Comparison of ENCODE assay signal across 8 mouse cellular contexts in genomic region chr5:137748130-137748770, GRCm38 (mm10). TPM values are rescaled to one million over a fixed set of nuclear protein-coding genes. Genes with fewer than 3 reads are reported as not detected.
DNase-seq lines count a peak whose midpoint lies in the region; ATAC-seq lines count a peak whose summit lies in the region.

No protein-coding gene starts in this region.

- H3K9ac ChIP-seq in embryonic facial prominence, embryonic 12.5 days: peak overlapping the region; percentile 41; the same call in 1 of the 2 replicates
- peak overlapping the region; percentile 87 for H3K9ac ChIP-seq in hindbrain, embryonic 13.5 days
- H3K9ac ChIP-seq in liver, embryonic 12.5 days: peak overlapping the region; percentile 96
- peak overlapping the region; percentile 72 for H3K9ac ChIP-seq in neural tube, embryonic 13.5 days

- peaks cover 22% of the 10 kb centered on the region for H3K4me1 ChIP-seq in embryonic facial prominence, embryonic 12.5 days
- peaks cover 39% of the 10 kb centered on the region for H3K4me1 ChIP-seq in hindbrain, embryonic 13.5 days (replicated peaks)
- H3K4me1 ChIP-seq in liver, embryonic 12.5 days: peaks cover 64% of the 10 kb centered on the region
- peaks cover 45% of the 10 kb centered on the region for H3K4me1 ChIP-seq in neural tube, embryonic 13.5 days (replicated peaks)

- H3K9me3 ChIP-seq in embryonic facial prominence, embryonic 12.5 days: no peaks in the 10 kb centered on the region
- H3K9me3 ChIP-seq in hindbrain, embryonic 13.5 days: no peaks in the 10 kb centered on the region
- H3K9me3 ChIP-seq in liver, embryonic 12.5 days (replicated peaks): no peaks in the 10 kb centered on the region
- no peaks in the 10 kb centered on the region for H3K9me3 ChIP-seq in neural tube, embryonic 13.5 days

- WGBS in embryonic facial prominence, embryonic 12.5 days: 25% methylated on average over 5 of the region's 5 CpGs
- WGBS in hindbrain, embryonic 13.5 days: 47% methylated on average over 5 of the region's 5 CpGs
- 21% methylated on average over 5 of the region's 5 CpGs for WGBS in liver, embryonic 12.5 days (ENCODE audit: insufficient replicate concordance)
- 25% methylated on average over 5 of the region's 5 CpGs for WGBS in neural tube, embryonic 13.5 days

- H3K27me3 ChIP-seq in embryonic facial prominence, embryonic 12.5 days: no peaks in the 10 kb centered on the region
- no peaks in the 10 kb centered on the region for H3K27me3 ChIP-seq in hindbrain, embryonic 13.5 days
- H3K27me3 ChIP-seq in liver, embryonic 12.5 days (replicated peaks): no peaks in the 10 kb centered on the region
- no peaks in the 10 kb centered on the region for H3K27me3 ChIP-seq in neural tube, embryonic 13.5 days

- H3K36me3 ChIP-seq in embryonic facial prominence, embryonic 12.5 days: peaks cover 26% of the 10 kb centered on the region
- H3K36me3 ChIP-seq in hindbrain, embryonic 13.5 days: peaks cover 30% of the 10 kb centered on the region
- H3K36me3 ChIP-seq in liver, embryonic 12.5 days: peaks cover 39% of the 10 kb centered on the region
- peaks cover 23% of the 10 kb centered on the region for H3K36me3 ChIP-seq in neural tube, embryonic 13.5 days

- peak overlapping the region; percentile 95 for H3K27ac ChIP-seq in embryonic facial prominence, embryonic 12.5 days
- peak overlapping the region; percentile 70 for H3K27ac ChIP-seq in hindbrain, embryonic 13.5 days
- H3K27ac ChIP-seq in liver, embryonic 12.5 days: peak overlapping the region; percentile 99
- H3K27ac ChIP-seq in neural tube, embryonic 13.5 days (replicated peaks): peak overlapping the region; percentile 93

- peak overlapping the region; percentile 85 for H3K4me3 ChIP-seq in embryonic facial prominence, embryonic 12.5 days
- H3K4me3 ChIP-seq in hindbrain, embryonic 13.5 days: peak overlapping the region; percentile 66
- peak overlapping the region; percentile 83 for H3K4me3 ChIP-seq in liver, embryonic 12.5 days
- H3K4me3 ChIP-seq in neural tube, embryonic 13.5 days: peak overlapping the region; percentile 66

- no peak for ATAC-seq in embryonic facial prominence, embryonic 12.5 days (ENCODE audit: insufficient number of reproducible peaks, insufficient read depth, low FRiP score, low TSS enrichment)
- no peak for ATAC-seq in hindbrain, embryonic 13.5 days (ENCODE audit: low FRiP score)
- no peak for ATAC-seq in liver, embryonic 12.5 days
- ATAC-seq in neural tube, embryonic 13.5 days (ENCODE audit: low read depth): no peak

- DNase-seq in embryo, embryonic 11 days: peak; percentile 35
- DNase-seq in embryo, embryonic 9.5 days (ENCODE audit: extremely low spot score): no peak
- DNase-seq in urinary bladder, adult 18-20 months (ENCODE audit: low spot score in 2 of 2): no peak
- DNase-seq in layer of hippocampus, adult 11-12 months (ENCODE audit: low spot score): no peak

- H3K4me2 ChIP-seq in embryonic facial prominence, embryonic 12.5 days (replicated peaks): peak overlapping the region; percentile 100
- H3K4me2 ChIP-seq in hindbrain, embryonic 13.5 days: peak overlapping the region; percentile 96
- H3K4me2 ChIP-seq in liver, embryonic 12.5 days: peak overlapping the region; percentile 93
- H3K4me2 ChIP-seq in neural tube, embryonic 13.5 days: peak overlapping the region; percentile 99

RNA-seq across cellular contexts. Expression of gene Tsc22d4, which starts 2.7 kb away (rescaled TPM):
- 129 and 133 TPM in 2 replicates for polyA plus RNA-seq in embryonic facial prominence, embryonic 12.5 days (2016; fragmentation: Nextera tagmentation; extraction: Ambion mirVana)
- polyA plus RNA-seq in hindbrain, embryonic 13.5 days (2015; fragmentation: Nextera tagmentation; extraction: Ambion mirVana): 61.1 and 62.5 TPM in 2 replicates
- 96.0 and 99.2 TPM in 2 replicates for polyA plus RNA-seq in liver, embryonic 12.5 days (2016; fragmentation: Nextera tagmentation; extraction: Ambion mirVana)
- polyA plus RNA-seq in neural tube, embryonic 13.5 days (2015; fragmentation: Nextera tagmentation; extraction: Ambion mirVana): 76.8 and 86.9 TPM in 2 replicates

RNA-seq across cellular contexts. Expression of gene Nyap1, which starts 6.8 kb away (rescaled TPM):
- polyA plus RNA-seq in embryonic facial prominence, embryonic 12.5 days (2016; fragmentation: Nextera tagmentation; extraction: Ambion mirVana): 3.7 and 4.6 TPM in 2 replicates
- 32.9 and 34.1 TPM in 2 replicates for polyA plus RNA-seq in hindbrain, embryonic 13.5 days (2015; fragmentation: Nextera tagmentation; extraction: Ambion mirVana)
- 0.33 and 0.38 TPM in 2 replicates for polyA plus RNA-seq in liver, embryonic 12.5 days (2016; fragmentation: Nextera tagmentation; extraction: Ambion mirVana)
- polyA plus RNA-seq in neural tube, embryonic 13.5 days (2015; fragmentation: Nextera tagmentation; extraction: Ambion mirVana): 23.4 and 25.4 TPM in 2 replicates

RNA-seq across cellular contexts. Expression of gene Ppp1r35, which starts 30.4 kb away (rescaled TPM):
- 51.3 and 51.9 TPM in 2 replicates for polyA plus RNA-seq in embryonic facial prominence, embryonic 12.5 days (2016; fragmentation: Nextera tagmentation; extraction: Ambion mirVana)
- 40.6 and 44.1 TPM in 2 replicates for polyA plus RNA-seq in hindbrain, embryonic 13.5 days (2015; fragmentation: Nextera tagmentation; extraction: Ambion mirVana)
- 38.6 and 39.2 TPM in 2 replicates for polyA plus RNA-seq in liver, embryonic 12.5 days (2016; fragmentation: Nextera tagmentation; extraction: Ambion mirVana)
- polyA plus RNA-seq in neural tube, embryonic 13.5 days (2015; fragmentation: Nextera tagmentation; extraction: Ambion mirVana): 38.1 and 39.7 TPM in 2 replicates

RNA-seq across cellular contexts. Expression of gene Mepce, which starts 39.2 kb away (rescaled TPM):
- 14.5 and 15.8 TPM in 2 replicates for polyA plus RNA-seq in embryonic facial prominence, embryonic 12.5 days (2016; fragmentation: Nextera tagmentation; extraction: Ambion mirVana)
- 10.7 and 11.1 TPM in 2 replicates for polyA plus RNA-seq in hindbrain, embryonic 13.5 days (2015; fragmentation: Nextera tagmentation; extraction: Ambion mirVana)
- 9.0 and 9.2 TPM in 2 replicates for polyA plus RNA-seq in liver, embryonic 12.5 days (2016; fragmentation: Nextera tagmentation; extraction: Ambion mirVana)
- 9.9 and 12.3 TPM in 2 replicates for polyA plus RNA-seq in neural tube, embryonic 13.5 days (2015; fragmentation: Nextera tagmentation; extraction: Ambion mirVana)

RNA-seq across cellular contexts. Expression of gene Zcwpw1, which starts 39.3 kb away (rescaled TPM):
- 38.2 and 39.3 TPM in 2 replicates for polyA plus RNA-seq in embryonic facial prominence, embryonic 12.5 days (2016; fragmentation: Nextera tagmentation; extraction: Ambion mirVana)
- polyA plus RNA-seq in hindbrain, embryonic 13.5 days (2015; fragmentation: Nextera tagmentation; extraction: Ambion mirVana): 10.6 and 12.3 TPM in 2 replicates
- 6.9 and 7.5 TPM in 2 replicates for polyA plus RNA-seq in liver, embryonic 12.5 days (2016; fragmentation: Nextera tagmentation; extraction: Ambion mirVana)
- polyA plus RNA-seq in neural tube, embryonic 13.5 days (2015; fragmentation: Nextera tagmentation; extraction: Ambion mirVana): 10.4 and 12.4 TPM in 2 replicates

Comparison
In these comparisons a context has a peak if more than half of its experiments do, and no peak if none do; other contexts are left out.
1. H3K9ac ChIP-seq: peak in every context shown above with its lines; median percentile 96 in liver, embryonic 12.5 days; 87 in hindbrain, embryonic 13.5 days; 72 in neural tube, embryonic 13.5 days; 41 in embryonic facial prominence, embryonic 12.5 days.